Mouse (Mus musculus) forebrain, embryonic 15.5 days (tissue): Measurements from ENCODE around the gene Bcar3. TPM values are rescaled to one million over a fixed set of nuclear protein-coding genes. Genes with fewer than 3 reads are reported as not detected.

Source experiments
- ATAC-seq: fragments of 200-750 bp; cut with Nextera tagmentation; replicated peaks from 2 replicates; pipeline ENCODE4 v1.8.0; 2017; ENCODE audit warnings: mild to moderate bottlenecking, moderate TSS enrichment, moderate library complexity
- H3K27ac ChIP-seq: fragments of 300-500 bp; sonication (generic); replicated peaks from 2 replicates; pipeline ENCODE4 v1.5.1; 2015; ENCODE audit warnings: mild to moderate bottlenecking, inconsistent platforms
- H3K27me3 ChIP-seq: fragments of 300-500 bp; sonication (generic); 2 replicates; pipeline ENCODE4 v1.6.1; 2015; ENCODE audit warnings: inconsistent platforms
- H3K36me3 ChIP-seq: fragments of 300-500 bp; sonication (generic); 2 replicates; pipeline ENCODE4 v1.6.1; 2015; ENCODE audit warnings: mild to moderate bottlenecking, inconsistent platforms
- H3K4me1 ChIP-seq: fragments of 300-500 bp; sonication (generic); 2 replicates; pipeline ENCODE4 v1.6.1; 2015; ENCODE audit warnings: inconsistent platforms
- H3K4me2 ChIP-seq: fragments of 300-500 bp; sonication (generic); replicated peaks from 2 replicates; pipeline ENCODE4 v1.6.1; 2015; ENCODE audit warnings: mild to moderate bottlenecking, inconsistent platforms
- H3K4me3 ChIP-seq: fragments of 300-500 bp; sonication (generic); 2 replicates; pipeline ENCODE4 v1.5.1; 2015; ENCODE audit warnings: mild to moderate bottlenecking, inconsistent platforms
- H3K9ac ChIP-seq: fragments of 300-500 bp; sonication (generic); replicated peaks from 2 replicates; pipeline ENCODE4 v1.6.1; 2015; ENCODE audit warnings: mild to moderate bottlenecking, inconsistent platforms
- H3K9me3 ChIP-seq: fragments of 300-500 bp; sonication (generic); 2 replicates; pipeline ENCODE4 v1.6.1; 2016; ENCODE audit warnings: inconsistent platforms
- WGBS: fragments of 180-500 bp; shearing (Covaris S2); methylation state at CpG from one replicate; pipeline ENCODE4 v1.1.7; 2015; ENCODE audit warnings: mixed read lengths; 5-methylcytosine and 5-hydroxymethylcytosine counted together
- polyA plus RNA-seq: library from polyadenylated mRNA; unstranded; fragments of >200 nt; fragmentation: Nextera tagmentation; extraction: Ambion mirVana; gene quantifications from 2 replicates; pipeline ENCODE4 v1.2.1, GENCODE M21; 2015

Gene Bcar3
- polyA plus RNA-seq, 1 experiment from 2014 or later: 6.1 TPM

GRCm38 (mm10) chr3:122296979-122297378 lies 3.0 kb downstream of the Bcar3 start:
- H3K27me3 ChIP-seq: no peaks in the 10 kb centered on the region
- H3K27ac ChIP-seq: no peak overlapping the region
- 41% methylated on average over 5 of the region's 5 CpGs for WGBS
- no peak for ATAC-seq
- no peaks in the 10 kb centered on the region for H3K36me3 ChIP-seq
- peaks cover 35% of the 10 kb centered on the region for H3K4me1 ChIP-seq
- no peak overlapping the region for H3K4me2 ChIP-seq
- H3K9me3 ChIP-seq: no peaks in the 10 kb centered on the region
- H3K9ac ChIP-seq: no peak overlapping the region
- no peak overlapping the region for H3K4me3 ChIP-seq

DNA sequence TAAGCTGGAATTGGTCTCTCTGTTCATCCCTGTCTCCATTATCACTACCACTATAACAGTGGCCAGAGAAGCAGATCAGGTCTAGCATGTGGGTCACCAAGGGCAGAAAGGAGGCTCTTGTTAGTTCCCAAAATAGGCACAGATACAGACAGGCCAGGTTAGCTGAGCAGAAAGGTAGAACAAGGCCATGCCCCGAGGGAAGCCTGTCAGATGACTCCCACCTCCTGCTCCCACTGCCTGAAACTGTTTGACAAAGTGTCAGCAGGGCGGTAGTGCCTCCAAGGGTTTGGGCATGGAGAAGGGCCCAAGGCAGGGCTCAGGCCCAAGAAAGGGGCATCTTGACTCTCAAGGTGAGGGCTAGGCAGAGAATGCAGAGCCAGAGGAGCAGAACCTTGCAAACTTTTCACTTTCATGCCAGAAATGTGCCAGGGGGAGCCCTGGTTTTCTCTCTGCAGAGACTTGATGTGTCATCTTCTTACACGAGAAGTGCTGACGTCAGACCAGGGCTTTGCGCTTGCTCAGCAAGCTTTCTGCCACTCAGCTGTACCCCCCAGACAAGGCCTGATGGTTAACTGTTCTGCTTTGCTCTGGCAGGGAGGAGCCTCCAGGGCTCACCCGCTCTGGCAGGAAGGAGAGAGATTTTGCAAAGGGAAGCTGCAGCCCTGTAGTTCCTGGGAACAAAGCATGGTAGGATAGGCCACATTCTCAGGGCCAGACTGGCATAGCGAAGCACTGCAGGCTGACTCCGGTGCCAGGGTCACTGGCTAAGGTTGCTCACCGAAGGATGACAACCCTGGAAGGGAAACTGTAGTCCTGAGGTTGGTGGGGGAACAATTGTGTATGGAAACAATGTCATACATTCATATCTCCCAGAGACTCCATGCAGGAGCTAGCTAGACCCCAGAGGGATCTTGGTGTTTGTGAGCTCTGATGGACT lies 7.3 kb downstream of the Bcar3 start:
- H3K4me1 ChIP-seq: peaks cover 9% of the 10 kb centered on the region; the same call in 1 of the 2 replicates
- H3K27me3 ChIP-seq: no peaks in the 10 kb centered on the region
- no peaks in the 10 kb centered on the region for H3K36me3 ChIP-seq
- no peak overlapping the region for H3K9ac ChIP-seq
- H3K4me3 ChIP-seq: no peak overlapping the region
- 71% methylated on average over 9 of the region's 9 CpGs for WGBS
- no peak overlapping the region for H3K4me2 ChIP-seq
- ATAC-seq: no peak; the same call in 1 of the 2 replicates
- H3K9me3 ChIP-seq: no peaks in the 10 kb centered on the region
- 0 out of 2 replicates have a peak overlapping the region, but pooled peaks have one; percentile 31 for H3K27ac ChIP-seq

DNA sequence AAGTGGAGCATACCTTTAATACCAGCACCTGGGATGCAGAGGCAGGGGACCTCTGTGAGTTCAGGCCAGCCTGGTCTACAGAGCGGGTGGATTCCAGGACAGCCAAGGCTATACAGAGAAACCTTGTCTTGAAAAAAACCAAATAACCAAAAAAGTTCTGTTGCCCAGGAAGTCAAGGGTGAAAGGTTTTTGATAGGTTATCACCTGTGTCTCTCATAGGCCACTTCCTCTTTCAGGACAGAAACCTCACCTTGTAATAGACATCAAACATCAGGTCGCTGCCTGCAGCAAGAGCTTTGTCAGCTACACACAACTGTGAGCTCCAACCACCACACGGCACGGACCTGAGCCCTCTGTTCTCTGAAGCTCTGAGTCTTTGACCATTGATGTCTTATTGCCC lies 10.6 kb downstream of the Bcar3 start:
- no peaks in the 10 kb centered on the region for H3K36me3 ChIP-seq
- H3K9me3 ChIP-seq: no peaks in the 10 kb centered on the region
- WGBS: 94% methylated on average over 4 of the region's 4 CpGs
- no peak overlapping the region for H3K9ac ChIP-seq
- no peak for ATAC-seq
- no peak overlapping the region for H3K27ac ChIP-seq
- H3K27me3 ChIP-seq: no peaks in the 10 kb centered on the region
- no peak overlapping the region for H3K4me2 ChIP-seq
- 0 out of 2 replicates have a peak, but pooled peaks cover 4% of the 10 kb centered on the region for H3K4me1 ChIP-seq
- H3K4me3 ChIP-seq: no peak overlapping the region

- Histone ChIP-seq H3K9ac (no peak overlapping the region), H3K27me3 (no peaks in the 10 kb centered on the region), H3K9me3 (no peaks in the 10 kb centered on the region), H3K4me3 (no peak overlapping the region), H3K36me3 (no peaks in the 10 kb centered on the region), H3K4me2 (no peak overlapping the region), H3K27ac (no peak overlapping the region), H3K4me1 (no peaks in the 10 kb centered on the region)
- no peak for ATAC-seq
- 59% methylated on average over 4 of the region's 4 CpGs for WGBS
These were observed 14.1 kb downstream of the Bcar3 start for GRCm38 (mm10) chr3:122307894-122308671.

GRCm38 (mm10) chr3:122308981-122309380 lies 15.0 kb downstream of the Bcar3 start:
- 41% methylated on average over 6 of the region's 6 CpGs for WGBS
- no peak overlapping the region for H3K4me2 ChIP-seq

DNA sequence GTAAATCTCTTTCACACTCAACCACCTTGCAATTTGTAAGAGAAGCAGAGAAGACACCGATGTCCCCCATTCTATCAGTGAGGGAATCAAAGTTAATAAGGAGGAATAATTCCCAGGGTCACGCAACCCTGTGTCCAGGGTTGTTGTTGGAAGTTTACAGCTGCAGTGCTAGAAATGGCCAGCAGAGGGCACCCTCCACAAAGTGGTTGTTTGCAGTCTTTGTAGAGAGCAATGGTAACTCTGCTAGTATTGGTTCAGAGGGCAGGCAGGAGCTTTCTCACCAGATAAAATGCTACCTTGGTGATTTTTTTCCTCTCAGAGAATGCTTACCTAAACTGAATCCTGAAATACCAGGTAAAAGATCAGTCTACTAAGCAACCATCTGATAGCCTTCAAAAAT lies 18.1 kb downstream of the Bcar3 start:
- H3K4me2 ChIP-seq: no peak overlapping the region
- H3K9me3 ChIP-seq: no peaks in the 10 kb centered on the region
- no peaks in the 10 kb centered on the region for H3K36me3 ChIP-seq
- peaks cover 10% of the 10 kb centered on the region; the same call in 1 of the 2 replicates for H3K4me1 ChIP-seq
- no peak overlapping the region for H3K27ac ChIP-seq
- H3K27me3 ChIP-seq: no peaks in the 10 kb centered on the region
- H3K4me3 ChIP-seq: no peak overlapping the region
- H3K9ac ChIP-seq: no peak overlapping the region
- 19% methylated on average over 2 of the region's 2 CpGs for WGBS
- peak; percentile 33; the same call in 1 of the 2 replicates for ATAC-seq

More at GRCm38 (mm10) chr3:122308981-122309380, 15.0 kb downstream of the Bcar3 start:
- H3K4me3 ChIP-seq: no peak overlapping the region
- H3K27me3 ChIP-seq: no peaks in the 10 kb centered on the region
- H3K4me1 ChIP-seq: no peaks in the 10 kb centered on the region
- H3K36me3 ChIP-seq: no peaks in the 10 kb centered on the region
- no peak for ATAC-seq
- H3K9ac ChIP-seq: no peak overlapping the region
- H3K27ac ChIP-seq: no peak overlapping the region
- no peaks in the 10 kb centered on the region for H3K9me3 ChIP-seq

GRCm38 (mm10) chr3:122312936-122313629 lies 19.1 kb downstream of the Bcar3 start:
- no peak overlapping the region for H3K4me3 ChIP-seq
- no peak overlapping the region for H3K27ac ChIP-seq
- no peaks in the 10 kb centered on the region for H3K27me3 ChIP-seq
- WGBS: 79% methylated on average over 10 of the region's 10 CpGs
- H3K9ac ChIP-seq: no peak overlapping the region
- no peaks in the 10 kb centered on the region for H3K36me3 ChIP-seq
- H3K9me3 ChIP-seq: no peaks in the 10 kb centered on the region
- ATAC-seq: no peak
- peaks cover 10% of the 10 kb centered on the region; the same call in 1 of the 2 replicates for H3K4me1 ChIP-seq
- H3K4me2 ChIP-seq: no peak overlapping the region

- WGBS: 47% methylated on average over 7 of the region's 7 CpGs
- no peak overlapping the region for H3K27ac ChIP-seq
- no peaks in the 10 kb centered on the region for H3K36me3 ChIP-seq
- H3K4me3 ChIP-seq: no peak overlapping the region
- no peak for ATAC-seq
- H3K27me3 ChIP-seq: no peaks in the 10 kb centered on the region
- no peak overlapping the region for H3K4me2 ChIP-seq
- H3K9ac ChIP-seq: no peak overlapping the region
- no peaks in the 10 kb centered on the region for H3K9me3 ChIP-seq
- H3K4me1 ChIP-seq: peaks cover 10% of the 10 kb centered on the region; the same call in 1 of the 2 replicates
These were observed 20.0 kb downstream of the Bcar3 start for GRCm38 (mm10) chr3:122313936-122314335.

DNA sequence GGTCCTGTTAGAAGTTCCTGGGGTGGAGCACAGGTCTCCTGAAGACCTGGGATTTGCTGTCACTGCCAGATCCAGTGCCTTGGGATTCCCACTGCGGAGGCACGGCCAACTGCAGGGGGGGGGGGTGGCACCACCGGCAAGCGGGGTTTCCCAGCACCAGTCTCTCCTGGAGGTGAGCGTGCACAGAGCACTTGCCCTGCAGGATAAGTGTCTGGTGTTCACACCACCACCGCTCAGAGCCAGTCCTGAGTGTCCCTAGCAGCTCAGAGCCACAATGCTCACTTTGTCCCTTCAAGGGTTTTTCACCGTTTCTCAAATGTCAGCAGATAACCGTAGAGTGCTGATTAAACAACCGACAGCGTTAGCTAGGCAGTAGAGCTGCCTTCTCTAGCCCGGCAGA lies 22.7 kb downstream of the Bcar3 start:
- Histone ChIP-seq H3K27ac (no peak overlapping the region), H3K4me1 (peaks cover 10% of the 10 kb centered on the region; the same call in 1 of the 2 replicates), H3K9me3 (no peaks in the 10 kb centered on the region), H3K4me2 (peak overlapping the region; percentile 16), H3K27me3 (no peaks in the 10 kb centered on the region), H3K36me3 (no peaks in the 10 kb centered on the region), H3K4me3 (no peak overlapping the region), H3K9ac (no peak overlapping the region)
- ATAC-seq: 0 out of 2 replicates have a peak, but pooled peaks have one; percentile 9
- 15% methylated on average over 11 of the region's 11 CpGs for WGBS

GRCm38 (mm10) chr3:122317339-122317738 lies 23.4 kb downstream of the Bcar3 start:
- Histone ChIP-seq H3K4me1 (peaks cover 10% of the 10 kb centered on the region; the same call in 1 of the 2 replicates), H3K9me3 (no peaks in the 10 kb centered on the region), H3K36me3 (no peaks in the 10 kb centered on the region), H3K4me3 (no peak overlapping the region), H3K27ac (no peak overlapping the region), H3K9ac (no peak overlapping the region), H3K27me3 (no peaks in the 10 kb centered on the region), H3K4me2 (no peak overlapping the region)
- no peak for ATAC-seq
- 79% methylated on average over 6 of the region's 6 CpGs for WGBS

DNA sequence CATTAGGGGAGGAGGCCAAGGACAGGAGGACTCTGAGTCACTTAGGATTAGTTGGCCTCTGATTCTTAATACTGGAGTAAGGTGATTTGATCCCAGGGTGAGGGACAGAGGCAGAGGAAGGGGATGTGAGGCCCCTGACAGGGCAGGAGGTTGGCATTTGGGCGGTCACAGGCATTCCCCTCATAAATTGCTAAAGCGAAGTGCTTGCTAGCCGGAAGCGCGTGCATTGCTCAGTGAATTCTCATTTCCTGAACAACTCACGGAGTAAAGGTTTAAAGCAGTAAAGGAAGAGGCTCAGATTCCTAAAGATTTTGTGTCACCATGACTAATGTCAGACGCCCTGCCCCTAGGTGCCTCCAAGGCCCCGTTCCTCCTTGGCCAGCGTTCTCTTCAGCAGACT lies 28.3 kb downstream of the Bcar3 start:
- Histone ChIP-seq H3K9me3 (no peaks in the 10 kb centered on the region), H3K27me3 (no peaks in the 10 kb centered on the region), H3K9ac (no peak overlapping the region), H3K4me3 (no peak overlapping the region), H3K36me3 (no peaks in the 10 kb centered on the region), H3K27ac (no peak overlapping the region), H3K4me2 (no peak overlapping the region), H3K4me1 (no peaks in the 10 kb centered on the region)
- ATAC-seq: no peak
- 85% methylated on average over 9 of the region's 9 CpGs for WGBS
